Mouse (Mus musculus) heart, adult 18-20 months (tissue): ENCODE measurements around the gene Crim1. TPM values are rescaled to one million over a fixed set of nuclear protein-coding genes. Genes with fewer than 3 reads are reported as not detected.
A peak's percentile ranks its signal among the peaks of the same experiment; 100 is the strongest.

Experiments used
- DNase-seq, 2 experiments: peaks; one replicate each; pipeline ENCODE4 v3.0.0; 2021 to 2022; ENCODE audit warnings: mixed read lengths in 1 of 2
- microRNA-seq, 2 experiments: library from miRNA; unstranded; fragments of <30 nt; microRNA quantifications; one replicate each; pipeline ENCODE4 v1.2.0; 2022
- total RNA-seq, 2 experiments: library from RNA; stranded (reverse); gene quantifications; 2 replicates each; pipeline ENCODE4 v1.2.3; 2021

Crim1 gene
- total RNA-seq, 2 experiments from 2014 or later, result 51.2 to 66.8 TPM

DNA sequence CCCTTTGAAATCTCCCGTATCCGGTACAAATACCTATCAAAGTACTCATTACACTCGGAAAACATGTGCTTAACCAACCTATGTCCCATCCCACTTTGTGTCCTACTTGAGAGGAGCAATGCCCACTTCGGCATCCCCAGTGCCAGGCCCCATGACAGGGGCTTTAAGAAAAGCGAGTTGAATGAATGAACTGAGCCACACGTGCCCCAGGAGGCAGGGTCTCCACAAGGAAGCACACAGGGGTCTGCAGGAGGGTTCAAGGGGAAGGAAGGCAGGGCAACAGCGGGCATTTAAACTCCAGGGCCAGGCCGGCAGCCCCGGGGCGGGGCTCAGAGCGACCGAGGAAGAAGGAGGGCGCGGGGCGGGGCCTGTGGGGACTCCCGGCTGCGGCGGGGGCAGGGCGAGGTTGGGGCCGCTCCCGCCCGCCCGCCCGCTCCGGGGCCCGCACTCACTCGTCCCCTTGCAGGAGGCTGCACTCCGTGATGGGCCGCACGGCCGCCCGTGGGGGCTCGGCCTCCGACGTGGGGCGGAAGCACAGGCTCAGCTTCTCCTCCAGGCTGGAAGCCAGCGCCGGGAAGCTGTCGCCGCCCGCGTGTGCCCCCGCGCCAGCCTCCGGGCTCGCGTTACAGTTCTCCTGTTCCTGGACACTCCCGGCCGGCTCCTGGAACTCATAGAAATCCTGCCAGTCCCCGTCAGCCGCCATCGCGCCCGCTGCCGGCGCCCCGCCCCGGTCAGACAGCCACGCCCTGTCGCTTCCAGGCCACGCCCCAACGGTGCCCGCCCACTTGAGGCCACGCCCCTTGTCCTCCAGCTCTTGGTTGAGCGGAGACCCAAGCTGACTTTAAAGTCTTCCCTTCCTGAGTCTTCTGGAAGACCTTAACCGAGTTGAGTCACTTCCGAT lies 217.6 kb downstream of the Crim1 start, which contains the start of gene Fez2:
Gene Fez2, minus strand, starts transcription at position 772 of the 901 bp plus-strand sequence.
- peak; percentile 95 to 99 for DNase-seq

DNA sequence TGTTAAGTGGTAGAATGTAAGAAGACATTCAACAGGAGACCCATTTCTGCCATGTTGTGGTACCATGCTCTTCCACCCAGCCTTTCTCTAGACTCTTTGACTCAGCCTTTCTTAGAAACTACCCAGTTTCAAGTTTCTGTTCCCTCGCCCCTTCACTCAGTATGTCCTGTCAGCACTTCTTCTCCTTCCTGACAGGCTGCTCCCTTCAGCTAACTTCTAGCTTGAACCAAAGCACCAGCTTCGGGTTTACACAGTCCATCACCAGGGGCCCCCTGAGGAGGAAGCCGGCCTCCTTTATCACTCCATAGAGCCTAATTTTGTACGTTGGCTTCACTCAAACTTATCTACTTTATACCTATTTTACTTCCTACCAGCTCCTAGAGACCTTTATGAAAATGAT lies 219.2 kb downstream of the Crim1 start:
- no peak for DNase-seq

GRCm38 (mm10) chr17:78425026-78425425 lies 225.0 kb downstream of the Crim1 start:
- no peak for DNase-seq

Small RNAs within 50 kb of the gene (microRNA-seq; reads per million reads assigned to microRNA genes)
- gene Gm25069, result 0 reads per million in 2 experiments

Other genes with a start within 250 kb of the Crim1 start
- 10 to 100 TPM; 76.5 to 91.8 TPM for gene Fez2, start 217.9 kb downstream of the Crim1 start, total RNA-seq